Mouse (Mus musculus) c-Kit-positive CD71-positive TER-119-negative erythroid progenitor cells, embryonic 14.5 days (primary cell): ENCODE data around the gene Ttc1.

Experiments used
- DNase-seq: peaks from one replicate; pipeline ENCODE4 v3.0.0-alpha.2; 2013; ENCODE audit warnings: low read depth

Ttc1 gene

DNA sequence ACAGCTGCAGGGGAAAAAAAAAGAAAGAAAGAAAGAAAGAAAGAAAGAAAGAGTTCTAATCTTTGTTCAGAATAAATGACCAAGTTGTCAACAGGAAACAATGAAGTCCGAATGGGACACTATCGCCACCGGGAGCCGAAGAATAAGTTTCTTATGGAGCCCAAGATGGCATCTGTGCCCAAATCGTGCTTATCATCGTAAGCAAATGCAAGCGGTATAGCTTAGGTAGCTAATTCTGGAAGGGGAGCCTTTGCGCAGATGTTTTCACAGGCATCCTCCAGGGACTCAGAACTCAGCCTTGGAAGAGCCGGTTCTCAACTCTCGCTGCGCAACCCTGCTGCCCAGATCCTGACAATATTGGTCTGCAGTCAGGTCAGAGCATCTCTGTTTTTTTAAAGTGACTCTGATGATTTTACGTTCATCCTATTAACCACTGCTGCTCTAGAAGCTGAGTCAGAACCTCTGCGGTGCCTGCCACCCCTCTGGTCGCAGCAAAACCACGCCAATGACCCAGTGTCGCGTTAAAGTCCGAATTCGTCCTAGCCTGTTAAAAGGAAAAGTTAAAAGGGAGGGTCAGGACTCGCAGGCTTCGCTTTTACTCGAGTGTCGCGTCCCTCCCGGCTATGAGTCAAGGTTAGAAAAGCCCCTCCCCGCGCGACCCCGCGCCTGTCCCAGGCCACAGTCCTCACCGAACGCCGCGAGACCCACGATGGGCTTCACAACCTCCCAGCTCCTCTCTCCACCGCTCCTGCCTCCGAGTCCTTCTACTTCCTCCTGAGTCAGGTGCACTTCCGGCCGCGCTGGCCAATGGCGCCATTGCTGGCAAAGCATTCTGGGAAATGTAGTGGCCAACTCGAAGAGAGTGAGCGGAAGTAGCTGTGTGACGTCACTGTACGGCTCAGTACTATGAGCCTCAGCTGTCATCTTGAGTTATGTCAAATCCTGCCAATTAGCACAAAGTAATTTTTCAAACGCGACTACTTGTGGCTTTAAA lies at the start of gene Ttc1:
Gene Ttc1, minus strand, starts transcription at position 776 of the 994 bp plus-strand sequence.
- peak; percentile 93 for DNase-seq

DNA sequence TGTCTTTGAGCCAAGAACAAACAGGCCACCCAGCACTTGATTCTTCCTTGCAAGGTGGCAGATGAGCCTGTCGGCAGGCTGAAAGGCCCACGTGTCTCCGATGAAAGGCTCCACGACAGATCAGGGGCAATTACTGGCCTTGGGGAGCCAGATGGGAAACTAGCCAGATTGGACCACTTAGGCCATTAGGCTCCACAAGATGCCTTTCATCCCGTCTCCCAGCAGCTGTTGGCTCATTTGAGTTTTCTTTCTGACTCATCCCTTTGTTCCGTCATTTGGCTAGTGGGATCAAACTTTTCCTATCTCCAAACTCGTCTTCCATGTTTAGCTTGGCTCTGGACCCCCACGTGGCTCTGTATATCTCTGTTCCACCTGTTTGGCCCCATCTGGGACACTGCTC lies 48.2 kb upstream of the Ttc1 start:
- no peak for DNase-seq

DNA sequence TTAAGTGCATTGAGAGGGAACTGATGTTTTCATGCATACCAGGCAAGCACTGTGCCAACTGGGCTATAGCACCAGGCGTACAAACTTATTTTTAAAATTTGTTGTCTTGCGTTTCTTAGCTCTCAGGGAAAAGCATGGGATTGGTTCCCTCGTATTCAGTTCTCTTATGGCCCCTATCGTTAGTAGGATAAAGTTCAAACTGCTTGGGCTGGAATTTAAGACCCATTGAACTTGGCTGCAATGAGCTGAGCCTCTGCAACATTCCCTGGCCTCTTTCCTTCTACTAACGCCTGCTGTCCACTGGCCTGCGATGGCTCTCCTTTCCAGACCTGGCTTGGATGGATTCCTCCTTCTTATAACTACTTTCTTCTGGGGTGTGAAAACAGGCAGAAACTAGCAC lies 42.6 kb upstream of the Ttc1 start:
- no peak for DNase-seq

DNA sequence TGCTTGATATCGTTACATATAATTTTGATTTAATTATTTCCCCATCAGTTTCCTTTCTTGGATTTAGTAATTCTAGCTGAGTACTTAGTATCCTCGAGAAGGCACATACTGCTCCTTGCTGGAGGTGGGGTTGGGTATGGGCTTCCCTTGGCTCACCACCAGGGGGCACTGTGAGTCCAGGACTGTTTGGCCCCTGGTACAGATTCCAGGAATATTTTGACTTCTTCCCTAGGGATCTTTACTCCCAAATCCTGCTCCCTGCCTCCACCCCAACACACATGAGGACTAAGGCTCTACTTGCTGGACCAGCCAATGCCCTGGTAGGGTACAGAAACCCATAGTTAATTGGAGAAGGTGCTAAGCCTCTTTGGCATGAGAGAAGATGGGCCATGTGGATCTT lies 36.0 kb upstream of the Ttc1 start:
- DNase-seq = peak; percentile 3

DNA sequence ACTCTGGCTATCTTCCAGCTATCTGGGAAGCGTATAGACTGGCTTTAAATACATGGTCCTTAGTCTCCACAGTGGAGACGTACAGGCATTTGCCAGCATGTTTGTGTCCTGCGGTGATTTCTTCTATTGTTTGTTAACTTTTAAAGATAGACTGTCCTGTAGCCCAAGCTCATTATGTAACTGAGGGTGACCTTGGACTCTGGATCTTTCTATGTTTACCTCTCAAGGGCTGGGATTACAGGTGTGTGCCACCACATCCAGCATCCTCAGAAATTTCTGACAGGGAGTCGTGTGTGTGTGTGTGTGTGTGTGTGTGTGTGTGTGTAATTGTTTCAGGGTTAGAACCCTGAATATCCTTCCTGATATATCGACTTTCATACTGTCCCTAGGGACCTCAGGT lies 35.3 kb upstream of the Ttc1 start:
- no peak for DNase-seq

DNA sequence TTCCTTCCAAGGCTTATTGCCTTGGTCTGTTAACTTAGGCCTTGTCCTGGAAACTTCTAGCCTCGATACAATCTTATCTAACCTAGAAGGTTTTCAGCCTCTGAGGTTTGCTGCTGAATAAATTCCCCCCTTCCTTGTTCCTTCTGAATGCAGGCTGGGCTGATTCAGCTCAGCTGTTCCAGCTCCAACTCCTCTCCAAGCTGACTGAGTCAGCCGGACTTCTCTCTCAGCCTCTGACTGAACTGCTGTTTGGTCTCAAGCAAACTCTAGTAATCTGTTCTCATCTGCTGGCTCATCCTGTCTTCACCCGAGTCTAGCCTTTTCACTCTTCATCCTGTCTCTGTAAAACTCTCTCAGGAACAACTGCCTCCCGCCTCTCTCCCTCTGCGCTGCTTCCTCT lies 31.7 kb upstream of the Ttc1 start:
- no peak for DNase-seq

DNA sequence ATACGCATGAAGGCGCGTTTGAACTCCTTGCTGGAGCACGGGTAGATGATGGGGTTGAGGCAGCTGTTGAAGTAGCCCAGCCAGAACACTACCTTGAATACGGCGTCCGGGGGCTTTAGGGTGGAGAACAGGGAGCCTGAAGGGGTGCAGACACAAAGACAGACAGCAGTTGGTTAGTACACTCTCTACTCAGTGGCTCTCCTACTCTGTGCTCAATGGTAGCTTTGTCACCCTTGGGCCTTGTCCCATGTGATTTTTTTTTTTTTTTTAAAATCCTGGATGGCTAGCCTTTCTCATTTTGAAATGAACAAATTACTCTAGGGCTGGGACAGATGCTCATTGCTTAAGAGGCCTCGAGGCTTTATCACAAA lies 28.5 kb upstream of the Ttc1 start:
- no peak for DNase-seq

DNA sequence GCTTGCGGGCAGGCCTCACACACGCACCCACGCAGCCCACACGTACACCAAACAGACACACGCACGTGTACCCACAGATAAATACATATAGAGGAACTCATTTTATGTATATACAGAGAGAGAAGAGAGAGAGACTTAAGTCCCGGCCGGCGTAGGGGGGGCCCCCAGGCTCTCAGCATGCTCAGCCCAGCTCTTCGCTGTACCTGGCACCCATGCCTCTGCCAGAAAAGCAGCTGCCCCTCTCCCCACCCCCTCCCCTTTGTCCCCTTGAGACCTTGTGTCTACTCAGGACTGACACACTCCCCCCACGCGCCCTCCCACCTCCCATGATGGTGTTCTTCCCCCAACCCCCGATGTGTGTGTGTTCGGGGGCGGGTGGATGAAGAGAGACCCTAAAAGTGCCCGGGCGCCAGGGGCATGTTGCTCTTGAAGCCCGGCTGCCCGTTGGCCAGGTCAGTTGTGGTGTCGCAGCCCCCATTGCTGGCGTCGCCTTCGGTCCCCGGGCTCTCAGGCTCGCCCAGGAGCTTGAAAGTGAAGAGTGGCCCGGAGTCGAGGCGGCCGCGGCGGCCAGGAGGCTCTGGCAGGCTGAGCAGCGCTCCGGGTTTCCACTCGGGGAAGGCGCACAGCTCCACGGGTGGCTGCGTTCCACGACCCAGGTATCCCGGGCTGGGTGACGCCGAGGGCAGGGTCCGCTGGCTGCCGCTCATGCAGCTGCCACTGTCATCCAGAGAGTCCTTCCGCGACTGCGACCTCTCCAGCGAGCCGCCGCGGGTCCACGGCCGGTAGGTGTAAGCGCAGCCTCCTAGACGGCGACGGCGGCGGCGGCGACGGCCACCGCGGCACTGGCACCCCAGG lies 27.9 kb upstream of the Ttc1 start:
- no peak for DNase-seq

DNA sequence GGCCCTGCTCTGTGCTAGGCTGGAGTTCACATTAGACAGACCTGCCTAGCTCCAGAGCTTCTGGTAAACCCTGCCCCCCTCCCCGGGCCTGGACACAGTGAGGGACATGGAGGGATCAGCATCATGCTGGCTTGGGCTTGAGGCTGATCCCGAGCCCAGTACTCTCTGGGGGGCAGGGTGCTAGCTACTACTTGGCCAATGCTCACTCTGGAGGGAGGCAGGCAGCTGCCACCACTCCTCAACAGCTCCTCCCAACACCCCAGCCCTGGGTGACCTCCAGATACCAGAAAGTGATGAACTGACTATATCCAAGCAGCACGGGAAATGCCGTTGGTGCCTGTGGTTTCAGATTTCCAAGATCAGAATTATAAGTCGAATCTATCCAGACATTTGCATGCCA lies 25.9 kb upstream of the Ttc1 start:
- no peak for DNase-seq

DNA sequence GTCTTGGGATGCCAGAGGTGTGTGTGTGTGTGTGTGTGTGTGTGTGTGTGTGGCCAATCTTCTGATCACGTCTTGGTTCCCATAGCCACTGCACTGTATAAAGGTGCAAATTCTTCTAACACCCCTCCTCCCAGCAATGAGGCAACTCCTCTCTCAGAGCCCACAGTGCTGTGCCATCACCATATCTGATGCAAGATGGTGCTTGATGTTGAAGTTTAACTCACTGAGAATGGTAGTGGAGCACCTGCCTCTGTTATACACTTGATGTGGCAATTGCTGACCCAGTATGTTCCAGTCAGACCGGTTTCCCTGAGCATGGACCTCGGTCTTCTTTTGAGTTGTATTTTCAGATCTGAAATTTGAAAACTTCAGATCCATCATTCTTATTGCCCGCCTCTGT lies 22.3 kb upstream of the Ttc1 start:
- no peak for DNase-seq

DNA sequence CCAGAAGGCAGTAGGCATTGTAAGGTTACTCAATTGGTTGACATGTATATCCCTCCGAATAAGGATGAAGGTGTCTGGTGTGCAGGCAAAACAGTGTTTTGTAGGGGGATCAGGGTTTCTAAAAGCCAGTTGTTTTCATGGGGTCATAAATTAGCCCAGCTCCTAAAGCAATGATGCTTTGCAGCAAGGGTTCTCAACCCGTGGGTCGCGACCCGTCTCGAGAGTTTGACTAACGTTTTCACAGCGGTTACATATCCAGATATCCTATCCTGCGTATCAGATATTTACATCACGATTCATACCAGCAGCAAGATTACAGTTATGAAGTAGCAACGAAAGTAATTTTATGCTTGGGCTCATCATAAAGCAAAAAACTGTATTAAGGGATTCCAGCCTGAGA lies 19.9 kb upstream of the Ttc1 start:
- DNase-seq = no peak

DNA sequence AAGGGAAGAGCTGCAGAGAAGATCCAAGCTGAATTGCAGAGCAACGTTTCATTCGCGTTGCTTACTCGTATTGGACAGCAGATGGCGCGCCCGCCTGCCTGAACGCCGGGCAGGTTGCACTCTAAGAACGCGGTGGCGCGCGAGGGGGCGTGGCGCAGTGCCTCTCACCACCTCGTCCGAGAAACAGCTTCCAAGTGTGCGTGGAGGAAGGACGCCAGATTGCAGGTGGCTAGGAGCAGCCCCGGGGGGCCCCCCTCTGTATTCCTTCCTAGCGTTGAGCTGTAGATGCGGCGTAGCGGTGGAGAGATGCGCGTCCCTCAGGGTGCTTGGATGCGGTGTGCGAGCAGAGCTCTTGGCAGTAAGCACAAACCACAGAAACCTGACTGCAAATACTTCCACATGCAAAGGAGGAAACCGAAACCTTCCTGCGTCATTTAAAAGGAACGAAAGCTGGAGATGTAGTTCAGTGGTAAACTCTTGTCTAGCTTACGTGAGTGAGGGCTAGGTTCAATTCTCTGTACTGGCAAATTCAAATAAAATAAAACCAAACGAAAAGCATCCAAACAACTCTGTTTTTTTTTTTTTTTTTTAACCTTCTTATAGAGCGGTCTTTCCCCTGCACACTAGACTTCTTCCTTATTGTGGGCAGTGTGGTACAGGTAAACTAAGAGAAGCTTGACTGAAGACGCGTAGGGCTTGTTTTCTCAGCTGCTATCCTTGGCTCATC lies 19.3 kb upstream of the Ttc1 start:
- peak; percentile 42 for DNase-seq

DNA sequence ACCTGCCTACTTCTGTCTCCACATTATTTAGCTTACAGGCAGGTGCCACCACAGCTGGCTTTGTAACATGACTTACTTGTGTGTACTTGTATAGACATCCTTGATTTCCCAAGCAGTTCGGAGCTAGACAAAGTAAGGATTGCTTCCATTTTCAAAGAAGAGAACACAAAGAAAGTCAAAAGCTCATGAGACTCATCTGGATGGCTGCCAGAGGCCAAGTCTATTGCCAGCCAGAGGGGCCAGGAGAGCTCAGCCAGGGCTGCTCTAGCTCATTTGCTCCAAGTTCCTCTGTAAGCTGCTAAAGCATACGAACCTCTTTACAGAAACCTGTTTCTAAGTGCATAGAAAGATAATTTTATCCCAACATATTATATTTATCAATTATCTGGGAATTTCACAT lies 10.6 kb upstream of the Ttc1 start:
- DNase-seq = no peak

DNA sequence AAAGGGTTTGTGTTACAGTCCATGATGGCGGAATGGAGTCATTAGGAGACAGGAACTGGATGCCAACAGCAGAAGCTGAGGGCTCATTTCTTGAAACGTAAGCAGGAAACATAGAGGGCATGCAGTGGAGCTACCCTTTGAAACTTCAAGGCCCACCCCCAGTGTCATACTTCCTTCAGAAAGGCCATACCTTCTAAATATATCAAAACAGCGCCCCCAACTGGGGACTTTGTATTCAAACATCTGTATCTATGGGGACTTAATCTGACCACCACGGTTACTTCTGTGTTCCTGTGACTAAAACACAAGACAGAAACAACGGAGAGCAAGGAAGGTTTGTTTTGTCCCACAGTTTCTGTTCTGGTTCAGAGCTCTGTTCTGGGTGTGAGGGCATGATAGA lies 7.6 kb upstream of the Ttc1 start:
- DNase-seq = peak; percentile 9

DNA sequence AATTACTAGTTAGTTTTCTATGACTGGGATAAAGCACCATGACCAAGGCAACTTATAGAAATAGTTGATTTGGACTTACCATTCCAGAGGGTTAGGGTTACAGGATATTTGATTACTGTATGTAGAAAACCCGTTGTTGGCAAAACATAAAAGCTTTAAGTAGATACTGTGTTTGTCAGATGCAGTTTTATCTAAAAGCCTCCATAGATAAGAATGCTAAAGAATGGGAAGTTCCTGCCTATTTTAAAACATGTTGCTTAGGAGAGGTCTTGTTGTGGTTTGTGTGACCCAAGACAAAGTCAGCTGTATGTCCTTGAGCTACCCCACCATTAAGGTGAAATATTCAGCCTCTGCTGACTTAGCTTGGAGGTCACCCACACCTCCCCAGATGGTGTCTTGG lies 6.8 kb upstream of the Ttc1 start:
- DNase-seq = no peak

DNA sequence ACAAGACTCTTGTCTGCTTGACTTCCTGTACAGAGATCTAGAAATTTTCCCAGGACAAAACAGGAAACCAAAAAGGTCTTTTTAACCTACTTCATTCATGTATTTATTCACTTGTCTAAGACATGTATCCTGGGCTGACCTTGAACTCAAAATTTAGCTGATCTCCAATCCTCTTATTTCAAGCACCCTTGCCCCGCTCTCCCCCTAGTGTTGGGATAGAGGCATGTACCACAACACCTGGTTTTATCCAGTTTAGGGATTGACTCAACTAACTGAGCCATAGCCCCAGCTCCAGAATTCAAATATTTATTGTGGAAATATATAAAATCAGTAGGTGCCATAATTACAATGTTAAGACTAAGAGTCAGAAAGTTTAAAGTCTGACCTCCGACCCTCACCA lies 3.7 kb upstream of the Ttc1 start:
- DNase-seq = no peak

DNA sequence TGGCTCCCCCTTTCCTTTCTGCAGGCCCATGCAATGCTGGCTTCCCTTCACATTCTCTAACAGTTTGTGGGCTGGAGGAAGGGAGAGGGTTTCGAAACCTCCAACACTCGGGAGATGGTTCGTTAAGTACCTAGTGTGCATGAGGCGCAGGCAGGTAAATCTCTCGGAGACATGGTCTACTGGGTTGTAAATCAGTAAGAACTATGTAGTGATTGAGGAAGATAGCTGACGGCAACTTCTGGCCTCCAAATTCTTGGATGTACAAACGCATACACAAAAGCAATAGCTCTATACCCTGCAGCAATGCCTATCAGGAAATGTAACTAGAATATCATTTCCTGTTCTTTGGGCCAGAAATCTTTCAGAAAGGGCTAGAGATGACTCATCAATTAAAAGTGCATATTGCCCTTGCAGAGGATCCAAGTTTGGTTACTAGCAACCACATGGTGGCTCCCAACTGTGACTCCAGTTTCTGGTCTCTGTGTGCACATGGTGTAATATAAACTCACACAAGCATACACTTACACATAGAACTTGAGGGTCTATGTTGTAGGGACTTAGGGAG lies 19.0 kb downstream of the Ttc1 start:
- no peak for DNase-seq

DNA sequence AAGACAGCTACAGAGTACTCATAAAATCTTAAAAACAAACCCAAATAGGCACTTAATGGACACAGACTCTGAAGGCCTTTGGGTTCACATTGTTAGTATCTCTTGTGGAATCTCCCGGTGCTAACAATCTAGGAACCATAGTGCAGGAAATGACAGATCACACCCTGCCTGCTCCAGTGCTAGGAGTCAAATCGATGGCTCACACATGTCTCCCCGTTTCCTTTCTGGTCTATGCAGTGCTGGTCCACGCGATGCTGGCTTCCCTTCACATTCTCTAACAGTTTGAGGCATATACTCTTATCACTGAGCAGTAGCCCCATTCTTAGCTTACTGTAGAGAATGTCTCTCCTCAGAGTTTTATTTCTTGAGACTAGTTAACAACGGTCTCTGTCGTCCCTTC lies 20.0 kb downstream of the Ttc1 start:
- no peak for DNase-seq

DNA sequence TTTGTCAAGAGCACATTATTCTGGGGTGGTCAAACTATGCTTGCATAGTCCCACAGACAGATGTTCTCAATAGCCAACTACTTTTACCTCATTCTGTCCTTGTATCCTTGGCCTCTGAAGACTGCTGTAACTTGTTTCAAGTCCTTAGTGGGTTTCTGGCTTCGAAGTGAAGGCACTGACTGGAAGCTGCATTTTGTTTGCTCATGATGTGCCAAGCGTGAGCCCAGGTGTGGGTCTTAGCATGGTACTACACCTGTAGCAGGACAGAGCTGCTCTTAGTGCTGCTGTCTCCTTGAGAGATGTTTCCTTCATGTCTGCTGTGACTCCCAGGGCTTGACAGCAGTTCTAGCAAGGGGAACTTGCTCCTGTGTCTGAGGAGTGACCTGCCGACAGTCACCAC lies 24.4 kb downstream of the Ttc1 start:
- DNase-seq = no peak

DNA sequence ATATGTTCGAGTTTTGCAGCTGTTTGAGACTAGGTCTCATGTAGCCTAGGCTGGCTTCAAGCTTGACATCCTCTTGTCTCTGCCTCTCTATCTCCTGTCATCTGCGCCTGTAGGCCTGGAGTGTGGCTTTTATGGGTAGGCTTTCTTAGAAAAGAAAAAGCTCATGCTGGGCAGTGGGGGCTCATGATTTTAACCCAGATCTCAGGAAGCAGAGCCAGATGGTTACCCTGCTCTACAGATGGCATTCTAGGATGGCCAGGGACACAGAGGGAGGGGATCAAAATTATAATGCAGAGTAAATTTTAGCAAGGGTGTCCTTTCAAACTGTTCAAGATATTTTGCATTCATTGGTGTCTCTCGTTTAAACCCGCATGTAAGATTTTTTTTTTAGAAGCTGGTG lies 35.6 kb downstream of the Ttc1 start:
- DNase-seq = no peak

DNA sequence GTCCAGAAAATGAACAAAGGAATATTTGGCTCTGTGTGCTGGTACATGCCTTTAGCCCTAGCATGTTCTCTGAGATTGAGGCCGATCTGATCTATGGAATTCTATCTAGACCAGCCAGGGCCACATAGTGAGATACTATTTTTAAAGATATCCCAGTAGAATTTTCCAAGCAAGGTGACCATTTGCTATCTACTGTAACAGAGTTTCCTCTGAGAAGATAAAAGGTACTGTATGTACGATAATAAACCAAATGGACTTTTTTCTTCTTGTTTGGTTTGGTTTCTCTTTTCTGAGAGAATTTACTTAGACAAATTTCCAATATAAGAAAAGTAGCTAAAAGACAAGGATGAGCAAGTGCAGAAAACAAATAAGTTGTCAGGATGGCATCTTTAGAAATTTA lies 39.4 kb downstream of the Ttc1 start:
- DNase-seq = no peak

DNA sequence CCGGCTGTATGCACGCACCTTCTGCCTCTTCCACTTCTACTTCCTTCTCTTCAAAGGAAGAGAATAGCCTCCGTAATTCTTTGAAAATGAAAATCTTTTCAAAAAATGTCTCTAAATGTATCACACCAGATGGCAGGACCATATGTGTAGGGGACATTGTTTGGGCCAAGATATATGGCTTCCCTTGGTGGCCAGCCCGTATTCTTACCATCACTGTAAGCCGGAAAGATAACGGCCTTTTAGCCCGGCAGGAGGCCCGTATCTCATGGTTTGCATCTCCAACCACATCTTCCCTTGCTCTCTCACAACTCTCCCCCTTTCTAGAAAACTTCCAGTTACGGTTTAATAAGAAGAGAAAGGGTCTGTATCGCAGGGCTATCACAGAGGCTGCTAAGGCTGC lies 42.1 kb downstream of the Ttc1 start:
- DNase-seq = no peak
